Mouse (Mus musculus): ENCODE measurements around the gene Vmac.

Vmac gene

DNA sequence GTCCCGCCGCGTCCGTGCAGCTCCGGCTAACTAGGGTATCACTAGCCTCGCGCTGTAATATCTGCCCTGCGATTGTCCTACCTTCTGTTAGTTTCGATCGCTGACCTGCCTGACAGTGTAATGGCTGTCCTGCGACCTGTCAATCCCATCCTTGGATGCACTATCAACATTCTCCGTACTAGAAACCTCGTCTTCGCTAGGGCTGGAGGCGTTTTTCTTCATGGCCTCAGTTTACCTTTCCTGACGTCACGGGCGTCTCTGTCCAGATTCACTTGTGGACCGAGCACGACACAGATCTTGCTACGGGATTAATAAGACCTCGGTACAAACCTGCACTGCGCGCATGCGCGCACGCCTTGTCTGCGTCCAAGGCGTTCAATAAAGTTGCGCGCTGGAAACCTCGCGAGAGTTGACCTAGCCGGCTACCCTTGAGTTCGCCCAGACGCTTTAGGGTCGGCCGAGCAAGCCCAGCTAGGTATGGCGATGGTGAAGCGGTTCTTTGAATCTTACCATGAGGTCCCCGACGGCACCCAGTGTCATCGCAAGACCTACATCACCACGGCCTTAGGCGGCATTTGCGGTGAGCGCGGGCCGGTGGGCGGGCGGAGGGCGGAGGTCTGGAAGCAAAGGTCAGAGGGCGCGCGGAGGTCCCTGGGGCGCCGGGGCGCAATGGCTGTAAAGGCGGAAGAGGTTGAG is at the start of gene Vmac, which contains the start of gene Ndufa11:
Vmac (minus strand) TSS at position 660 of the 696 bp plus-strand sequence.
Ndufa11 (plus strand) TSS at position 405 of the 696 bp plus-strand sequence.
- peak; percentile 89 for DNase-seq (ENCODE audit: low spot score)

- DNase-seq (ENCODE audit: low spot score), result no peak
Observed at GRCm38 (mm10) chr17:56766631-56767405, 49.0 kb upstream of the Vmac start.

GRCm38 (mm10) chr17:56765431-56765830 is 47.6 kb upstream of the Vmac start:
- no peak for DNase-seq (ENCODE audit: low spot score)

GRCm38 (mm10) chr17:56764474-56765354 is 46.9 kb upstream of the Vmac start, which contains the start of gene Dus3l:
Dus3l (plus strand) TSS chr17:56764757.
- peak; percentile 80 for DNase-seq (ENCODE audit: low spot score)

GRCm38 (mm10) chr17:56763741-56764250 is 46.0 kb upstream of the Vmac start:
- DNase-seq (ENCODE audit: low spot score), result no peak

DNA sequence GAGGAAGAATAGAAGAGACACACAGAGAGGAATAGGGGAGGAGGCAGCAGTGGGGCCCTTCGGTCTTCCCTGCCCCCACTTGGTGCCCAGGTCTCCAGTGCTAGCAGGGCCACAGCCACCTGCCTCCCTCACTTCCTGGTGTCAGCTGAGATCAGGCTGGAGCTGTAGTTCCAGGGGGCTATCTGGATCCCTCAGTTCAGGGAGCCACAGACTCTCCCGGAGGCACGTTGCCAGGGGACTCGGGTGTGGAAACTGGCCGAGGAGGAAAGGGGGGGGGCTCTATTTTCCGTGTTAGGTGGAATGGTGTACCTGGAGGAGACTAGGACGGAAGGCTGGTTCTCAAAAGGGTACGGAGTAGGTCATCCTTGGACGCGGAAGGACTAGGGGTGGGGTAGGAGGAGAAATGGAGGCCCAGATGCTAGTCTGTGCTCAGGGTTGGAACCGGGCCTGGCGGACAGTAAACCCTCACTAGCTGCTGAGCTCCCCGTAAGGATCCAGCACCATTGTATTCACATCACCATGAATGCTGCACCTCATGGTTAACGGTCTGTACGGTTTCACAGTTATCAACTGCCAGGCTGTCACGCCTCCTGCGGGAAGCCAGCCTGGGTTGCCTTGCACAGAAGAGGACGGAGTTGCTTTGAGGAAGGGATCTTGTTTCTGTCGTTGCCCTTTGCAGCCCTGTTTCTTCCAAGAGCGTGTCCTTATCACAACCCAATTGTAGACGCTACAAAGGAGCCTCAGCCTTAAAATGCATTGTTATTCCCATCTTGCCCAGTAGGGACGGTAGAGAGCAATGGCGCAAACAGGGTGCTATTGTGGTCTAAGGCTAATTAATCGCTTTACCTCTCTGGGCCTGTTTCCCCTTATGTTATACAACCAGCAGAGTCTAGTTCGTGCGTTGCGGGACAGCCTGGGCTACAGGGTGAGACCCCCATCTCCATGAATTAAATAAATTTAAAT is 45.2 kb upstream of the Vmac start:
- DNase-seq (ENCODE audit: low spot score), result no peak

GRCm38 (mm10) chr17:56761991-56762410 is 44.2 kb upstream of the Vmac start:
- DNase-seq (ENCODE audit: low spot score), result peak; percentile 82

DNA sequence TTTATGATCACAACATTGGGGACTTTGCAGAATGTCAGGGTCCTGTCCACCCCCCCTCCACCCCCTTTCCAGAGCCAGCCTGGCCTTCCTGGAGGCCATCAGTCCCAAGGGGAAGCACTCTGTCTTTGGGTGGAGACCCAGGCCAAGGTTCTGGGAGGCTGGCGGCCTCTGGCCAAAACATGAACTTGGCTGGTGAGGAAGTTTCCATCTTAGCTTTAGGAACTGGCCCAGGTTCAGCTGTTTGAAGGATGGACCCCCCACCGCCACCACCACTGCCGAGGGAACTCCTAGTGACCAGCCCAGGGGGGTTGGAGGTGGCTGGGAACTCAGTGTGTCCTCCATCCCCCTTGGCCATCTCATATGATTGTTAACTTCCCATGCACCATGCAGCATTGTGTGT is 43.3 kb upstream of the Vmac start:
- no peak for DNase-seq (ENCODE audit: low spot score)

GRCm38 (mm10) chr17:56759261-56759660 is 41.4 kb upstream of the Vmac start:
- no peak for DNase-seq (ENCODE audit: low spot score)

GRCm38 (mm10) chr17:56758132-56758531 is 40.3 kb upstream of the Vmac start:
- no peak for DNase-seq (ENCODE audit: low spot score)

- DNase-seq (ENCODE audit: low spot score), result peak; percentile 78
Observed at GRCm38 (mm10) chr17:56757416-56758123, 39.7 kb upstream of the Vmac start, which contains the start of gene Nrtn. Nrtn (minus strand) TSS chr17:56757530.

DNA sequence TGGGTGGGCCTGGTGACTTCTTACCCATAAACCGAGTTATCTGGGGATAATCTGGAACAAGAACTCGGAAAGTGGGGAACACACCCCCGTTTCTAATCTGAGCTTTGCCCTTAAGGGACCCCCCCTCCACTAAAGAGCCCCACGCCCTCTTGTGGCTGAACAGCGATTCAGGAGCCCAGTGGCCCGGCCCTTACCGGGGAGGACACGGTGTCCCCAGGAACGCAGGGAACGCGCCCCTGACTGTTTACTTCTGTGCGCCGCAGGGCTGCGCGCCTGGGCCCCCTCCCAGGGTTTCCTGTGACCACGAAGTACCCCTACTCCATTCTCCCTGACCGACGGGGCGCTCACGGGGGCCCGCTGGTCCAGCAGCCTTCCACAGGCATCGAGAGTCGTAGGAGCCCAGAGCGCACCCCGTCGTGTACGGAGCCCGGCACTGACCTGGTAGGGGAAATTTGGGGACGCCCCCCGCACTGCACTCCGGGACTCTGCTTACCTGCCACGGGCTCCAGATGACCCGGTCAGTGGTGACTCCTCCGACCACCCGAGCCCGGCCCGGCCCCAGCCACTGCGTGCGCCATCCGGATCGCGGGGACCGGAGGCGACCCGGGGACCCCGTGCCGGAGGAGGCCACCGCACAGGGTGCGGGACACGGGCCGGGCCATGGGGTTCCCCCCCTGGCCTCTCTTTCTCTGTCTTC is 39.0 kb upstream of the Vmac start:
- no peak for DNase-seq (ENCODE audit: low spot score)

GRCm38 (mm10) chr17:56754271-56755185 is 36.7 kb upstream of the Vmac start:
- no peak for DNase-seq (ENCODE audit: low spot score)

GRCm38 (mm10) chr17:56753452-56753851 is 35.6 kb upstream of the Vmac start:
- DNase-seq (ENCODE audit: low spot score), result no peak

GRCm38 (mm10) chr17:56751404-56752072 is 33.7 kb upstream of the Vmac start:
- DNase-seq (ENCODE audit: low spot score), result no peak

DNA sequence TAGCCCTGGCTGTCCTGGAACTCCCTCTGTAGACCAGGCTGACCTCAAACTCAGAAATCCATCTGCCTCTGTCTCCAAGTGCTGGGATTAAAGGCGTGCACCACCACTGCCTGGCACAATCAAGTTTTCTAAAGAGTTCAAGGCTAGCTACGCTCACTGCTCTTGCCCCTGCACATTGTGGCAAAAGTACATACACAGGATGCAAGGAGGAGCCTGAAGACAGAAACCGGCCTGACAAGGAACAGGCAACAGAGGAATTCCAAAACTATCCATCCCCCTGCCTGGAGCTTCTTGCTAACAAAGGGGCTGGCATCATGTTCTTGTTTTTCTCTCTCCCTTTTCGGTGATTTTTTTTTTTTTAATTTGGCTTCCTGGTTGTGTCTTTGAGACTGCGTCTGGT is 26.4 kb upstream of the Vmac start:
- DNase-seq (ENCODE audit: low spot score), result no peak

DNA sequence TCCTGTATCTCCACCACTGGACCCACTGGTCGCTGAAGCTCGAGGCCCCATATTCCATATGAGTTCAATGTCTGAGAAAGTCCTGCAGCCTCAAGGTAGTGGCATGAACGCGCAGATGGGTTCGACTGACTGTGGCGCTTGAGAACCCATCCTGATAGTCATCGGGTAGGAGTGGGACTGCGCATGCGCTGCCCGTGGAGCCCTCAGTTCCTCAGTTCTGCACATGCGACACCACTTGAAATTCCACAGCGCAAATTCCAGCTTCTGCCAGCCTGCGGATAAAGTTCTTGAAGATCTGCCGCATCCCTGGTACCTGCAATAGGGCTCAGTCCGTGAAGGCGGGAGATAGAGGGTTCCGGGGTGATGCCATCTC is 23.0 kb upstream of the Vmac start:
- no peak for DNase-seq (ENCODE audit: low spot score)
